Mouse (Mus musculus): ENCODE measurements around the gene A630095N17Rik. TPM values are rescaled to one million over a fixed set of nuclear protein-coding genes. Genes with fewer than 3 reads are reported as not detected.
A peak's percentile ranks its signal among the peaks of the same experiment; 100 is the strongest.

A630095N17Rik gene
- polyA plus RNA-seq, 1 experiment from 2014 or later = not detected

- 9% methylated on average over 23 of the region's 23 CpGs for WGBS
- peak overlapping the region; percentile 67 for H3K9ac ChIP-seq (replicated peaks; ENCODE audit: low read depth, low read length)
Observed at GRCm38 (mm10) chr1:75179334-75180104, 52.4 kb downstream of the A630095N17Rik start.

More at GRCm38 (mm10) chr1:75179334-75180104, 52.4 kb downstream of the A630095N17Rik start:
- peak overlapping the region; percentile 55 for H3K4me3 ChIP-seq (ENCODE audit: low read depth, low read length)
- peaks cover 32% of the 10 kb centered on the region for H3K36me3 ChIP-seq (ENCODE audit: control insufficient read depth, insufficient read depth, low read length)
- H3K27me3 ChIP-seq (ENCODE audit: control insufficient read depth, insufficient read depth, low read length) = no peaks in the 10 kb centered on the region
- H3K27ac ChIP-seq (ENCODE audit: low read depth, low read length) = peak overlapping the region; percentile 52
- ATAC-seq (ENCODE audit: low read depth) = peak; percentile 32
- H3K4me2 ChIP-seq (ENCODE audit: low read depth, low read length) = peak overlapping the region; percentile 100
- no peaks in the 10 kb centered on the region for H3K9me3 ChIP-seq (ENCODE audit: control insufficient read depth, low read length)
- H3K4me1 ChIP-seq (ENCODE audit: control insufficient read depth, insufficient read depth, low read length) = peaks cover 15% of the 10 kb centered on the region; the same call in 1 of the 2 replicates

Small RNA genes within 50 kb of the gene (microRNA-seq; reads per million reads assigned to microRNA genes)
- not detected for gene Gm27943

Other genes with a start within 250 kb of the A630095N17Rik start
- 6.1 and 7.4 TPM in 2 replicates for gene Nhej1, start 106.9 kb downstream of the A630095N17Rik start, polyA plus RNA-seq (2014; fragmentation: Nextera tagmentation; extraction: Ambion mirVana)
- gene Slc23a3, start 98.2 kb downstream of the A630095N17Rik start, polyA plus RNA-seq (2014; fragmentation: Nextera tagmentation; extraction: Ambion mirVana) = 0.39 TPM in 1 of 2 replicates, not detected in the other
- gene Cnppd1, start 89.4 kb downstream of the A630095N17Rik start, polyA plus RNA-seq (2014; fragmentation: Nextera tagmentation; extraction: Ambion mirVana) = 44.4 and 47.6 TPM in 2 replicates
- 146 and 152 TPM in 2 replicates for gene Retreg2, start 89.3 kb downstream of the A630095N17Rik start, polyA plus RNA-seq (2014; fragmentation: Nextera tagmentation; extraction: Ambion mirVana)
- 33.1 and 36.5 TPM in 2 replicates for gene Zfand2b, start 63.5 kb downstream of the A630095N17Rik start, polyA plus RNA-seq (2014; fragmentation: Nextera tagmentation; extraction: Ambion mirVana)
- 38.3 and 49.1 TPM in 2 replicates for gene Abcb6, start 51.7 kb downstream of the A630095N17Rik start, polyA plus RNA-seq (2014; fragmentation: Nextera tagmentation; extraction: Ambion mirVana)
- 20.0 and 20.2 TPM in 2 replicates for gene Ankzf1, start 40.0 kb downstream of the A630095N17Rik start, polyA plus RNA-seq (2014; fragmentation: Nextera tagmentation; extraction: Ambion mirVana)
- 50.5 and 51.3 TPM in 2 replicates for gene Atg9a, start 39.9 kb downstream of the A630095N17Rik start, polyA plus RNA-seq (2014; fragmentation: Nextera tagmentation; extraction: Ambion mirVana)
- 15.6 and 17.3 TPM in 2 replicates for gene Glb1l, start 21.3 kb downstream of the A630095N17Rik start, polyA plus RNA-seq (2014; fragmentation: Nextera tagmentation; extraction: Ambion mirVana)
- 125 and 129 TPM in 2 replicates for gene Stk16, start 21.3 kb downstream of the A630095N17Rik start, polyA plus RNA-seq (2014; fragmentation: Nextera tagmentation; extraction: Ambion mirVana)
- 13.9 and 20.6 TPM in 2 replicates for gene Tuba4a, start 12.2 kb downstream of the A630095N17Rik start, polyA plus RNA-seq (2014; fragmentation: Nextera tagmentation; extraction: Ambion mirVana)
- 35.9 and 36.9 TPM in 2 replicates for gene Dnajb2, start 4.3 kb upstream of the A630095N17Rik start, polyA plus RNA-seq (2014; fragmentation: Nextera tagmentation; extraction: Ambion mirVana)
- 25.4 and 27.4 TPM in 2 replicates for gene Ptprn, start 32.4 kb upstream of the A630095N17Rik start, polyA plus RNA-seq (2014; fragmentation: Nextera tagmentation; extraction: Ambion mirVana)
- gene Resp18, start 46.3 kb upstream of the A630095N17Rik start, polyA plus RNA-seq (2014; fragmentation: Nextera tagmentation; extraction: Ambion mirVana) = 193 and 254 TPM in 2 replicates
- 139 and 145 TPM in 2 replicates for gene Dnpep, start 85.9 kb upstream of the A630095N17Rik start, polyA plus RNA-seq (2014; fragmentation: Nextera tagmentation; extraction: Ambion mirVana)
- gene Des, start 128.2 kb upstream of the A630095N17Rik start, polyA plus RNA-seq (2014; fragmentation: Nextera tagmentation; extraction: Ambion mirVana) = 1.1 TPM in 2 replicates
- 19.5 and 20.8 TPM in 2 replicates for gene Speg, start 143.2 kb upstream of the A630095N17Rik start, polyA plus RNA-seq (2014; fragmentation: Nextera tagmentation; extraction: Ambion mirVana)
- gene Gmppa, start 203.8 kb upstream of the A630095N17Rik start, polyA plus RNA-seq (2014; fragmentation: Nextera tagmentation; extraction: Ambion mirVana) = 58.6 and 64.5 TPM in 2 replicates
- 4.7 and 6.9 TPM in 2 replicates for gene Asic4, start 218.3 kb upstream of the A630095N17Rik start, polyA plus RNA-seq (2014; fragmentation: Nextera tagmentation; extraction: Ambion mirVana)
- 44.7 and 45.4 TPM in 2 replicates for gene Chpf, start 247.2 kb upstream of the A630095N17Rik start, polyA plus RNA-seq (2014; fragmentation: Nextera tagmentation; extraction: Ambion mirVana)
- 34.0 and 38.3 TPM in 2 replicates for gene Tmem198, start 247.4 kb upstream of the A630095N17Rik start, polyA plus RNA-seq (2014; fragmentation: Nextera tagmentation; extraction: Ambion mirVana)